Mouse (Mus musculus) brain, embryonic 14.5 days (tissue): ENCODE measurements around the gene Ezh1.

Experiments used
- CTCF ChIP-seq: fragments of 200-500 bp; IDR thresholded peaks from 2 replicates; pipeline ENCODE4 v1.5.1; 2012; ENCODE audit warnings: inconsistent platforms, mild to moderate bottlenecking, moderate library complexity, borderline replicate concordance; ENCODE audit not compliant: insufficient read depth, insufficient read length; ENCODE audit errors: extremely low read depth
- POLR2A ChIP-seq: fragments of 200-500 bp; IDR thresholded peaks from 2 replicates; pipeline ENCODE4 v1.6.1; 2012; ENCODE audit warnings: mild to moderate bottlenecking, inconsistent platforms, borderline replicate concordance; ENCODE audit not compliant: poor library complexity, insufficient read depth, insufficient read length, severe bottlenecking; ENCODE audit errors: extremely low read depth

DNA sequence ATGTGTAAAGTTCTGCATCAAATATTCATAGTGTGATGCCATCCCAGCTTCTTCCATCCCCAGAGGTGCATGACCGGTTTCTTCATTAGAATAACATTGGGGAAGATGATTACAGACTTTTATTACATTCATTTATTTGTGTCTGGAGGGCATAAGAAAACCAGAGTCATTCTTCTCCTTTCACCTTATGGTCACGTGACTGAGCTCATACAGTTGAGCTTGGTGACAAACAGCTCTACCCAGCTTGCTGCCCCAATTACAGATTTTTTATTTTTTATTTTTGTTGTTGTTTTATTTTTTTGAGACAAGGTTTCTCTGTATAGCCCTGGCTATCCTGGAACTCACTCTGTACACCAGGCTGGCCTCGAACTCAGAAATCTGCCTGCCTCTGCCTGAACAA lies 46.2 kb upstream of the Ezh1 start:
- TF ChIP-seq CTCF (no peak), POLR2A (no peak)
